Mouse (Mus musculus): ENCODE measurements at regions not wholly inside any gene's neighbourhood (a gene's known extent, or its start where the extent isn't known, plus 50 kb on each side); places are given as distances from the start of the nearest gene placed in this dataset.

- TF ChIP-seq CTCF (IDR thresholded peaks at IDR 0.05; ENCODE audit: low read depth) (no peak), EP300 (optimal IDR thresholded peaks at IDR 0.05) (no peak)
Observed at GRCm38 (mm10) chr11:90855731-90856130, 167.6 kb upstream of the Tom1l1 start.

Measured in stomach, postnatal 0 days (tissue).